Mouse (Mus musculus): ENCODE results near the gene Rasgef1b.
A peak's percentile ranks its signal among the peaks of the same experiment; 100 is the strongest.

Gene Rasgef1b

DNA sequence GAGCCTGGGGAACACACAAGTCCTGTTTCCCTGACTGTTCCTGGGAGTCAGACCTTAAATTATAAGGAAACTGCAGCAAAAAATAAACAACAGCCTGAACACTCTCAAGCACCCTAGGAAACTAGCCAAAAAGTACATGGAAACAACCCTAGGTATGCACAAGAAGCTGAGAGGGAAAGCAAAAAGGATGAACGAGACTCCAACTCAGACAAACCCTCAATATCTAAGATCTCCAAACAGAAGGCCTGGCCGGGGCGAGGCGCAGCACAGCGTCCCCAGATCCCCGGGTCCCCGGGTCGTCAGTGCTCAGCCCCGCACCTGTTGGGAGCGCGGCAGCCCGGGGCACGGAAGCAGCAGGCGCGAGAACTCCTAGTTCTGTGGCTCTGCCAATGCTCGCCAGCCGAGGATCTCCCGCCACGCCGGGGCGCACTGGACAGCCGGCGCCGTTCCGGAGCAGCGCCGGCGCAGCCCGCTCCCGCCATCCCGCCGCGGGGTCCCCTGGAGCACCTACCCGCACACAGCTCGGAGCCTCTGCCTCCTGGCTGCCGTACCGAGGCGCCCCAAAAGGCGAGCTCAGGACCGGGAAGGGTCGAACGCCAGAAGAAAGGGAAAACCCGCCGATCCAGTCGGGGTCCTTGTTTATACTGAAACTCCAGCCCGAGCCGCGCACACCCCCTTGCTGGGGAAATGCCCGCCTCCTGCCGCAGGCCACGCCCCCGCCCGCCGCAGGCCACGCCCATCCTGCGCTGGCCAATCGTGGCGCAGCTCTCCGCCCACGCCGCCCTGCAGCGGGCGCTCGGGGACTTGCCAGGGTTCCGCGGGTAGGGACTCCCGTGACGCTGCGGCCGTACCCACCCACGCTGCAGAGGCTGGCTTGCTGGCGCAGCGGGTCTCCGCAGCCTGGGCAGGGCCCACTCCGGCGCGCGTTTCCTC is 476.4 kb downstream of the Rasgef1b start:
- DNase-seq (ENCODE audit: low spot score in 2 of 2): peak; percentile 91 to 95

GRCm38 (mm10) chr5:99251379-99252202 is 477.3 kb downstream of the Rasgef1b start:
- DNase-seq (ENCODE audit: low spot score in 2 of 2): no peak

- DNase-seq (ENCODE audit: low spot score in 2 of 2): no peak
Measured at GRCm38 (mm10) chr5:99250820-99251219, 478.0 kb downstream of the Rasgef1b start.

DNA sequence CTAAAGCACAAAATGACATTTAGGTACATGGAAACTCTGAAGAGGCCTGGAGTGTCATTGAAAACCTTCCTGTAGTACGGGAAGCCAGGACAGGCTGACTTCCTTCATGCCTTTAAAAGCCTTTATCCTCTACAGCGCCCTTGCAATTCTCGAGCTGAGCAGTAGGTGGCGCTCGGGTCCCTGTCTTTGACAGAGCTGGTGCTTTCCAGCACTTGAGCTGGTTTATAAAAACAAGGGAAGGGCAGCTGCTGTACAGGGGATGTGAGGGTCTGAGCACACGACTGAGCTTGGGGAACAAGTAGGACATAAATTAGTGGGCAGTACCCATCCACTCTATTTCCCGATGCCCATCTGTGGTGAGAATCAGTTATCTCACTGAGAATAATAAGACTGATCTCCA is 480.4 kb downstream of the Rasgef1b start:
- DNase-seq (ENCODE audit: low spot score in 2 of 2): peak; percentile 99

DNA sequence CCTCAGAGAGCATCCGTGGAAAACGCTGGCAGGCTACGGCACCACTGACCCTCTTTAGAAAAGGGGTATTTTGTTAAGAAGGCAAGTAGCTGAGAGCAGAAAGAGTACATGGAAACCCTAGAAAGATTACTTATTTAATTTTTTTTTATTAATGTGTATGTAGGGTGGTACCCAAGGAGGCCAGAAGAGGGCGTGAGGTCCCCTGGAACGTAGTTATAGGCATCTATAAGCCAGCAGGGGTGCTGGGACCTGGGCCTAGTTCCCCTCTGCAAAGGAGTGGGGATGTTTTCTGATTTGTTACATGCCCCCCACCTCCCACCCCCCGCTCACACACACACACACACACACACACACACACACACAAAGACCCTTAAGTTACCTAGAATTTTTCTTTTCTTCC is 480.9 kb downstream of the Rasgef1b start:
- no peak for DNase-seq (ENCODE audit: low spot score in 2 of 2)

DNA sequence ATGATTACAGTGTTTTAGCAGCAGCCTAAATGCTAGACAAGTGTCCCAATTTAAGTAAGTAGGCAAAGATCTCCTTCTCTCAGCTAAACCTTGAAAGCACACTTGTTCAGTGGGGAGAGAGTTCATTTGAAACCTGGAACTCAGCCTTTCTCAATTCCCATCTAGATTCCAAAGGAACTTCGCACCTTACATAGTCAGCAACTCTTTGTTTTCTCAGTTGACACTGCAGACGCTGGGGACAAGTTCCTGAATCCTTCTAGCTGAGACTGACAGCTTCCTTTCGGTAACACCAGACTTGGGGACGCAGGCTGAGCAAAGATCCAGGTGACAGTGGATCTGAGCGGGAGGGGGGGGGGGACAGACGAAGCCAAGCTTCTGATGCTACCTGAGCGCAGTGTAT is 481.4 kb downstream of the Rasgef1b start:
- DNase-seq (ENCODE audit: low spot score in 2 of 2): no peak

GRCm38 (mm10) chr5:99246972-99247371 is 481.9 kb downstream of the Rasgef1b start:
- DNase-seq (ENCODE audit: low spot score in 2 of 2): no peak

DNA sequence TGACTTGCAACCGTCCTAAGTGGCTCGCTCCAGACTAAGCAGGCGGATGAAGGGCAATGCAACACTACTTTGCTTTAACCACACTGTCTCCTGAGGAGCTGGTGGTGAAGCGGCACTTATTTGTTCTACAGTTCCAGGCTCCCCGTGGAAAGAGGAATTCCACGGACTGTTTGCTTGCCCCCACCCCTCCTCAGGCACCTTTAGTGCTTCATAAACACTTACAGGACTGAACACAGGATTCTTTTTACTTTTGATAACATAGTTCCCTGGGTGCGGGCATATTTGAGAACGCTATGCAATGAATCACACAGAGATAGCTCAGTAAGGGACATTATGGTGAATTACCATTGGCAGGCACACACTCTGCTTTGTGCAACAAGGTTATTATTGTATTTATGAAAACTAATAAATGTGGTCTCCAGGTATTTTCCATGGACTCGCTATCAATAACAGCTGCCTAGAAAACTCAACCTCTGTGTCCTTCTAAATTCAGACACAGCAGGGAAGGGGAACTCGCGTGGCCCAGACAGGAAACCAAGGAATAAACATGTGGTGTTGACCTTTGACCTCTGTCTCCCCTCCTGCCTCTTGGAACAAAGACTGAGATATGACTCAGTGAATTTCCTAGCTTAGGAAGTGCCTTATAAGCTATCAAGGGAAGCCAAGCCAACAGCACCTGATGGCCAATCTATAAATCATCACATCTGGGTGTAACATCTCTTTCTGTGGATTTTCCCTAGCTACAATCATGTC is 486.7 kb downstream of the Rasgef1b start:
- DNase-seq (ENCODE audit: low spot score in 2 of 2): no peak

DNA sequence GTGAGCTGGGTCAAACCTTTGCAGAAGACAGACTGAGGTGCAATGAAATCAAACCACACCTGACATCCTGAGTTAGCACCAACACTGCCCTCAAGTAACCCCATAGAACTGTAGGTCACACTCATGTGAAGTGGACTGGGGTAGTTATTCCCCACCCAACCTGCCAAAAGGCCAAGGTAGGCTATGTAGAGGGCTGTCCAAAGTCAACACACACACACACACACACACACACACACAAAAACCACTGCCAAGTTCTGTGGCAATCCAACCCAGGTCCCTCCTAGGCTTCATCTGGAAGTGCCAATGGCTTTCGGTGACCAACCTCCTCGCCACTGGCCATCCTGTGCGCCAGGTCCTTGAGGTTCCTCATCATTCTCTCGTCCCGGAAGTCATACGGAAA is 488.4 kb downstream of the Rasgef1b start:
- no peak for DNase-seq (ENCODE audit: low spot score in 2 of 2)

- no peak for DNase-seq (ENCODE audit: low spot score in 2 of 2)
Measured at GRCm38 (mm10) chr5:99239677-99240076, 489.2 kb downstream of the Rasgef1b start.

GRCm38 (mm10) chr5:99238150-99238549 is 490.7 kb downstream of the Rasgef1b start:
- no peak for DNase-seq (ENCODE audit: low spot score in 2 of 2)

GRCm38 (mm10) chr5:99236888-99237752 is 491.7 kb downstream of the Rasgef1b start:
- DNase-seq (ENCODE audit: low spot score in 2 of 2): no peak

DNA sequence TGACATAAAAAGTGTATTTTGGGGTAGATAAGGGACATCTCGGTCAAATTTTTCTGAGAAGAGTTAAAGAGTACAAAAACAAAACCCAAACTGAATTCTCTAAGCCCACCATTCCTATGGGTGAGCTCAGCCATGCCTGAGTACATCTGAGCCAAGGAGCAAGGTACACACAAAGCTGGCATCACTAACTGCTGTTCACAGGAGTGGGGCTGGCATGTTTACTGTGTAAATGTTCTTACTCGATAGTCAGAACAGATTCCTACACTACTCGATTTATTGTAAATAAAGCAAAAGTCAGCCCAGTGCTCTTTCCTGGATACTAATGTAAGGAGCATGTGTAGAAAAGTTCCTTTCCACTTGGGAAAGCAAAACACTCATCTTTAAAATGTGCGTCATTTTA is 492.4 kb downstream of the Rasgef1b start:
- DNase-seq (ENCODE audit: low spot score in 2 of 2): no peak

DNA sequence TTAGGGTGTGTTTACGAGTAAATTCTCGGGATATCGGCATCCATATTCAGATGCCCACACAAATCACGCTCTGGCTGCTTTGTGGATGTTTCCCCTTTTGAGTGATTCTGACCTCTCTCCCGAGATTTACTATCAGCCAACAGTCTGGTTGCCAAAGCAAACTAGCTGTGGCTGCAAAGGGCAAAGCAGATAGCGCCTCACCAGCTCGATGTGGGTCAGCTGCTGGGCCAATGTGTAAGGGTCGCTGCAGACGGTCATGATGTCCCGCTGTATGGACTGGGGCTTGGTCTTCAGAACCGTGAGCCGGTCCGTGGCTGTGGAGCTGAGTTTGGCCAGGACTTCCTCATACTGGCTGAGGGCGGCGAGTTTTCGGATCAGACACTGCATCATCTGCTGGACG is 494.6 kb downstream of the Rasgef1b start:
- DNase-seq (ENCODE audit: low spot score in 2 of 2): no peak

DNA sequence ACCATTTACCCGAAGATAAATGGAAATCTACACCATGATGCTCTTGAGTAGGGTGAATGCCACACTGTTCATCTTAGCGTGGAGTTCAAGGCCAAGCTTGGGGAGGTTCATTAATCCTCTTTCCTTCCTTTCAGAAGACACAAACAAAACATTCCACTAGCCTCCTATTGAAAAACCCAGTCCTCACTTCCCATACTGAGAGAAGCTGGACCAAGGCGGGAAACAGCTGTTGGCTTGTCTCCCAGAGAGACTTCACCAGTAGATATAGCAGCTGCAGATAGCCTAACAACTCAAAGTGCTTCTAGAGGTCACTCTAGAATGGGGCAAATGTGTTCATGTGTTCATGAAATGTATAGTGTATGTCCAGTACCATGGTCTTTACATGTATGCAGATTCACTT is 495.7 kb downstream of the Rasgef1b start:
- DNase-seq (ENCODE audit: low spot score in 2 of 2): no peak

DNA sequence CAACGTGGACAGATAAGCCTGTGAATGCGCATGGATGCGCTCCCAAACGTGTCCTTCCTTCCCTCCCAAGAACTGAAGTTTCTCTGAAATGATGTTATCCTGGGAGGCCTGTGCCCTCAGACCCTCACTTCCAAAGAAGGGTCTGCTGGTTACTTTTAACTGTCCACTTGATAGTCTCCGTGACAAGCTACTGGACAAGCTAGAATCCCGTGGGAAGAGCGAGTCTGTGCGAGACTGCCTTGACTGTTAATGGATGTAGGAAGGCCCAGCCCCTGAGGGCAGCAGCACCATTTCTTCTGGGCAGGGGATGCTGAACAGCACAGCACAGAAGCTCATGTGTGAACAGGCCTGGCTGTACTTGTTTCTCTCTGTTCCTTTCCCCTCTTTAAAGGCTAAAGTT is 496.5 kb downstream of the Rasgef1b start:
- no peak for DNase-seq (ENCODE audit: low spot score in 2 of 2)

- DNase-seq (ENCODE audit: low spot score in 2 of 2): no peak
Measured at GRCm38 (mm10) chr5:99230476-99230875, 498.4 kb downstream of the Rasgef1b start.

DNA sequence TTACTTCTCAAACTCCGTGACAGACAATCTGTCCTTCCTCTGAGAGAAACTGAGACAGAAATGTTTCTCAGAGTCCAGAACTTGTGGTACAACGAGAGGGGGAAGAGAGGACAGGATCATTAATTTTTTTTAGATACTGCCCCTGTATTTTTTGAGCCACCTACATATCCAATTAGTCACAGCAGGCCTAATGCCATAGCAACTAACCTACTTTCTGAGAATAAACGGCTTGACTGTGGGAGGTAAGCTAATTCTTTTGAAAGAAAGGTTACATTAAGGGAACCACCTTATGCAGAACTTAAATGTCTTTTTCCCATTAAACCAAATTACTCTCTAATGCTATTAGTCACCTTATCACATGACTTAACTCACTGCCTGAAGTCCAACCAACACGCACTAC is 501.5 kb downstream of the Rasgef1b start:
- DNase-seq (ENCODE audit: low spot score in 2 of 2): no peak

DNA sequence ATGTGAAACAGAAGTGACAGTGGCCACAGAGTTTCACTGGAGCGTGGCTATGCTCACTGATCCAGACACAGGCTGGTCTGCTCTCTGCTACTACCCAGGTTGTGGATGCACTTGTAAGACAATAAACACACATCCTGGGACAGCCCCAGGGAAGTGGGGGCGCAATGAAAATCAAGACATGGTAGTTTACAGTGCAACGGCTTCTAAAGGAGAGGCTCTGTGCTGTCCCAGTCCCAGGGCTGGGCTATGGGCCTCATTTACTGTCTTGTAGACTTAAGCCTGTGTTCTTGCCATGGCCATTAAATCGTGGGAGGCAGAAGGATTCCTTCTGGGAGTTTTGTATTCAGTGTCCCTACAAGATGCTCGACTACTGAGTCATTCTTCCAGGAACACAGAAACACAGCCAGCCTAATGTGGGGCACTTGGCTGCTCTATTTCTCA is 504.3 kb downstream of the Rasgef1b start:
- peak in 1 of 2 experiments; percentile 15 for DNase-seq (ENCODE audit: low spot score in 2 of 2)

- no peak for DNase-seq (ENCODE audit: low spot score in 2 of 2)
Measured at GRCm38 (mm10) chr5:99223869-99224498, 504.9 kb downstream of the Rasgef1b start.

Data from cerebellum, postnatal 4 days (tissue).